Mouse (Mus musculus) lung, embryonic 16.5 days (tissue): Measurements from ENCODE around the gene Cad. TPM values are rescaled to one million over a fixed set of nuclear protein-coding genes. Genes with fewer than 3 reads are reported as not detected.
"Not testable (repeated sequence)": the region's sequence is repeated elsewhere in the genome, so short reads cannot be mapped to it uniquely, and the experiment has no call there.

Source experiments
- ATAC-seq: fragments of 200-750 bp; cut with Nextera tagmentation; 2 replicates; pipeline ENCODE4 v1.8.0; 2017; ENCODE audit warnings: low read depth, mild to moderate bottlenecking, moderate library complexity
- H3K27ac ChIP-seq: fragments of 300-500 bp; sonication (generic); 2 replicates; pipeline ENCODE4 v1.5.1; 2014; ENCODE audit warnings: mild to moderate bottlenecking, control low read depth, low read length
- H3K27me3 ChIP-seq: fragments of 300-500 bp; sonication (generic); 2 replicates; pipeline ENCODE4 v1.6.1; 2014; ENCODE audit warnings: low read depth, low read length, mixed read lengths; ENCODE audit not compliant: control insufficient read depth, insufficient read depth
- H3K36me3 ChIP-seq: fragments of 300-500 bp; sonication (generic); 2 replicates; pipeline ENCODE4 v1.6.1; 2014; ENCODE audit warnings: low read length; ENCODE audit not compliant: control insufficient read depth, insufficient read depth
- H3K4me1 ChIP-seq: fragments of 300-500 bp; sonication (generic); replicated peaks from 2 replicates; pipeline ENCODE4 v1.6.1; 2014; ENCODE audit warnings: low read length, mixed read lengths; ENCODE audit not compliant: control insufficient read depth, insufficient read depth
- H3K4me2 ChIP-seq: fragments of 300-500 bp; sonication (generic); 2 replicates; pipeline ENCODE4 v1.6.1; 2014; ENCODE audit warnings: low read depth, low read length, control low read depth
- H3K4me3 ChIP-seq: fragments of 300-500 bp; sonication (generic); 2 replicates; pipeline ENCODE4 v1.5.1; 2014; ENCODE audit warnings: mild to moderate bottlenecking, low read length, control low read depth
- H3K9ac ChIP-seq: fragments of 300-500 bp; sonication (generic); 2 replicates; pipeline ENCODE4 v1.6.1; 2014; ENCODE audit warnings: low read length, control low read depth
- H3K9me3 ChIP-seq: fragments of 300-500 bp; sonication (generic); 2 replicates; pipeline ENCODE4 v1.6.1; 2016; ENCODE audit warnings: low read length; ENCODE audit not compliant: control insufficient read depth
- WGBS: fragments of 180-500 bp; shearing (Covaris S2); extraction: QIAGEN DNeasy Blood & Tissue Kit; methylation state at CpG from one replicate; pipeline ENCODE4 v1.1.7; 2014; 5-methylcytosine and 5-hydroxymethylcytosine counted together
- polyA plus RNA-seq: library from polyadenylated mRNA; unstranded; fragments of >200 nt; fragmentation: Nextera tagmentation; extraction: Ambion mirVana; gene quantifications from 2 replicates; pipeline ENCODE4 v1.2.1, GENCODE M21; 2015

The Cad gene
- polyA plus RNA-seq, 1 experiment from 2014 or later: 23.7 TPM

- Histone ChIP-seq H3K9ac (peak overlapping the region; percentile 83), H3K4me1 (peaks cover 13% of the 10 kb centered on the region), H3K4me3 (peak overlapping the region; percentile 75), H3K27ac (peak overlapping the region; percentile 34; the same call in 1 of the 2 replicates), H3K4me2 (peak overlapping the region; percentile 98)
- not testable (repeated sequence) for H3K27me3 ChIP-seq, H3K36me3 ChIP-seq, H3K9me3 ChIP-seq, ATAC-seq
- 48% methylated on average over 4 of the region's 4 CpGs for WGBS
Observed at GRCm38 (mm10) chr5:31053728-31054127, 852 bp upstream of the Cad start.

DNA sequence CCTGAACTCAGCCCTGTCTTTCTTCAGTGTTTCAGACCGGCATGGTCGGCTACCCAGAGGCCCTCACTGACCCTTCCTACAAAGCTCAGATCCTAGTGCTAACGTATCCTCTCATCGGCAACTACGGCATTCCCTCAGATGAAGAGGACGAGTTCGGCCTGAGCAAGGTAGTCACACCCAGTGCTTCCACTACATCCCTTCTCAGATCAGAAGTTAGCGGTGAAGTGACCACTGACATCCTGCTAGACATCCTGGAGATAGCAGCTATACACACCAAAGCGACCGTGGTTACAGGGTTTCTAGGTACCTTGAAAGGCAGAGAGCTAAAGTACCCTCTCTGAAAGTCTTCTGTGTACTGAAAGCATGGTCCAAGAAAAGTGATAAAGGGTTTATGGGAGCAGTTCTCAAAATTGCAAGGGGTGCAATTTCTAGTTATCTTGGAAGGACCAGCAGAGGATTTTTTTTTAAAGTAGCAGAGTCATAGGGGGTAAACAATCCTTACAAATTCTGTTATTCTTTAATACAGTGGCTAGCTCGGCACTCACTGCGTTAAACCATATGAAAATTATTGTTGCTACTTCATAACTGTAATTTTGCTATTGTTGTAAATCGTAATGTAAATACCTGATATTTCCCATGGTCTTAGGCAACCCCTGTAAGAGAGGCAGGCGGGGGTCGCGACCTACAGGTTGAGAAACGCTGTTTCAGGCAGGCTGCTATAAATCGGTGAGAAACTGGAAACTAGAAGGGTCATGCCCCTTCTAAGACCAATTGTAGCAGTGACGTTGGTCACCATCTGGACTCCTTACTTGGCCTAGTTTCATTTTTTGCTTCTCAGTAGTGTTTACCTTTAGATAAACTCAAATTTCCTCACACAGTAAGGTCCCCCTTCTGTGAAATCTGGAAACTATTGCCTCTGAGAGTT lies 898 bp downstream of the Cad start:
- Histone ChIP-seq H3K4me1 (peaks cover 11% of the 10 kb centered on the region), H3K9me3 (no peaks in the 10 kb centered on the region), H3K27me3 (no peaks in the 10 kb centered on the region), H3K4me3 (peak overlapping the region; percentile 75), H3K9ac (peak overlapping the region; percentile 83), H3K27ac (peak overlapping the region; percentile 64), H3K4me2 (peak overlapping the region; percentile 98), H3K36me3 (peaks cover 14% of the 10 kb centered on the region)
- WGBS: 14% methylated on average over 19 of the region's 19 CpGs
- peak; percentile 40; the same call in 1 of the 2 replicates for ATAC-seq

- Histone ChIP-seq H3K9me3 (no peaks in the 10 kb centered on the region), H3K9ac (no peak overlapping the region), H3K36me3 (peaks cover 51% of the 10 kb centered on the region), H3K4me1 (no peaks in the 10 kb centered on the region), H3K27me3 (no peaks in the 10 kb centered on the region), H3K4me2 (no peak overlapping the region), H3K4me3 (no peak overlapping the region), H3K27ac (no peak overlapping the region)
- 90% methylated on average over 3 of the region's 3 CpGs for WGBS
- ATAC-seq: no peak
Observed at GRCm38 (mm10) chr5:31069810-31070209, 15.2 kb downstream of the Cad start.

GRCm38 (mm10) chr5:31071059-31071458 lies 16.5 kb downstream of the Cad start:
- Histone ChIP-seq H3K9ac (no peak overlapping the region), H3K4me2 (no peak overlapping the region), H3K4me1 (no peaks in the 10 kb centered on the region), H3K4me3 (no peak overlapping the region), H3K9me3 (no peaks in the 10 kb centered on the region), H3K27ac (no peak overlapping the region), H3K36me3 (peaks cover 56% of the 10 kb centered on the region), H3K27me3 (no peaks in the 10 kb centered on the region)
- 83% methylated on average over 2 of the region's 2 CpGs for WGBS
- ATAC-seq: no peak

GRCm38 (mm10) chr5:31071821-31072220 lies 17.2 kb downstream of the Cad start:
- H3K9me3 ChIP-seq: no peaks in the 10 kb centered on the region
- no peak overlapping the region for H3K27ac ChIP-seq
- no peak overlapping the region for H3K9ac ChIP-seq
- no peak overlapping the region for H3K4me3 ChIP-seq
- no peaks in the 10 kb centered on the region for H3K27me3 ChIP-seq
- H3K4me1 ChIP-seq: no peaks in the 10 kb centered on the region
- no peak for ATAC-seq
- H3K36me3 ChIP-seq: peaks cover 53% of the 10 kb centered on the region
- H3K4me2 ChIP-seq: no peak overlapping the region
- 93% methylated on average over 11 of the region's 11 CpGs for WGBS

DNA sequence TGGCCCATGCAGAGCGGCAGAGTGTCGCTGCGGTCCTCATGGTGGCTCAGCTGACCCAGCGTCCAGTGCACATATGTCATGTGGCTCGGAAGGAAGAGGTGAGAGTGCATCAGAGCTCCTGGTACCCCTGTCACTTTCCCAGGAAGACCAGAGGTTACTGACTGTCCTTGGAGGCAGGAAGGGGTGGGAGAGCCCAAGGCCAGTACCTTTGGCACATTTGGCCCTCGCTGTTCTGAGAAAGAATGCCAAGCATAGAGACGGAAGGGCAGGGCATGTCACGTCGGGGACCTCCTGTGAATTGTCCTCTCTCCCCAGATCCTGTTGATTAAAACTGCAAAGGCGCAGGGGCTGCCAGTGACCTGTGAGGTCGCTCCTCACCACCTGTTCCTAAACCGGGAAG lies 18.6 kb downstream of the Cad start:
- Histone ChIP-seq H3K27ac (no peak overlapping the region), H3K4me2 (no peak overlapping the region), H3K9ac (no peak overlapping the region), H3K36me3 (peaks cover 51% of the 10 kb centered on the region), H3K27me3 (no peaks in the 10 kb centered on the region), H3K4me3 (no peak overlapping the region), H3K9me3 (no peaks in the 10 kb centered on the region), H3K4me1 (no peaks in the 10 kb centered on the region)
- no peak for ATAC-seq
- 86% methylated on average over 12 of the region's 12 CpGs for whole genome bisulfite sequencing

- 82% methylated on average over 13 of the region's 13 CpGs for WGBS
- no peak overlapping the region for H3K4me2 ChIP-seq
- no peak overlapping the region for H3K9ac ChIP-seq
- H3K4me3 ChIP-seq: no peak overlapping the region
- no peak overlapping the region for H3K27ac ChIP-seq
- H3K36me3 ChIP-seq: peaks cover 30% of the 10 kb centered on the region
- H3K9me3 ChIP-seq: no peaks in the 10 kb centered on the region
- ATAC-seq: no peak
- no peaks in the 10 kb centered on the region for H3K27me3 ChIP-seq
- no peaks in the 10 kb centered on the region for H3K4me1 ChIP-seq
Observed at GRCm38 (mm10) chr5:31076346-31076745, 21.8 kb downstream of the Cad start.

DNA sequence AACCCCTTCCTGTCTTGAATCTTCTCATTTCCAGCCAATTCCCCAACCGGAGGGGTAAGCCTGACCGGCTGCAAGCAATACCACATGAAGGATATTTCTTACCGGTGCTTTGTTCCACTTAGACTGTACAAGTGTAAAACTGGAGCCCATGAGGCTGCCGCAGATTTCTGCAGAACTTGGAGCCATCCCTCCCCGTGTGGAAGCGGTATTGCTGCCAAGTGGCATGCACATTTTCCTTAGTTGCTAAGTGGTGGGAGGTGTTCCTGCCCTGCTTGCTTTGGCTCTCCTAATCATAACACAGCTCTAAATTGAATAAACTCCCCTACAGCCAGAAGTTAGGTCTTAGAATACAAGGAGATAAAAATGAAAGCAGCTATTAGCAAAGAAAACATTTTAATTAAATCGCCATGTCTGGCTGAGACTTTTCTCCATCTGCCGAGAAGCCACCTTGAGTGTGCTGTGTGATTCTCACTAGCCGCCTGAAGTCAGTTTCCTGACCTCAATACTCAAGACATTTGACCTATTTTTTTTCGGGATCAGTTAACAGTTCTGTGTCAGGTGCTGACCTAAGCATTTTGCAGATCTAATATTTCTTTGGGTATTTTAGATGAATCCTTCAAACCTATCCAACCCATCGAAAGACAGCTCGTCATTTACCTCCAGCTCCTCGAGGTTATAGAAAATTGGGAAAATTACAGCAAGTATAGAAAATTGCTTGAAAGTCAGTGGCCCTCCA lies 25.6 kb downstream of the Cad start:
- peaks cover 10% of the 10 kb centered on the region for H3K36me3 ChIP-seq
- no peaks in the 10 kb centered on the region for H3K27me3 ChIP-seq
- H3K9me3 ChIP-seq: no peaks in the 10 kb centered on the region
- 62% methylated on average over 13 of the region's 13 CpGs for WGBS
- no peak for ATAC-seq
- H3K4me2 ChIP-seq: no peak overlapping the region
- H3K27ac ChIP-seq: no peak overlapping the region
- H3K4me3 ChIP-seq: no peak overlapping the region
- H3K4me1 ChIP-seq: no peaks in the 10 kb centered on the region; the same call in 1 of the 2 replicates
- H3K9ac ChIP-seq: no peak overlapping the region

DNA sequence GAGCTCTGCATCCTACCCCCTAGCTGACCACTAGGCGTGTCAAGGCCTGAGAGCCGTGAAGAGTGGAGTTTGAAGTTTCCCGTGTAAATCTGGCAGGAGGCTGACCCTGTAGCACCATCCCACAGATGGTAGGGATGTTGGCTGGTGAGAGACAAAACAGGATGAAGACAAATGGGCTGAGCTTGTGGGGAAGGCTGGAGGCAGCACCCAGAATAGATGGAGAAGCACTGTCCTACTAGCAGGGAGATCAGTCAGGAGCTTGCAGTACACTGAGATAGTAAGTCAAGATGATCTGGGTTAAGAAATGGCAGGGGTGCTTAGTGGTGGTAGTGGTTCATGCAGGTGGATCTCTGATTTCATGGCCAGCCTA lies 26.2 kb downstream of the Cad start:
- Histone ChIP-seq H3K36me3 (peaks cover 9% of the 10 kb centered on the region), H3K4me3 (no peak overlapping the region), H3K27ac (no peak overlapping the region), H3K4me1 (no peaks in the 10 kb centered on the region; the same call in 1 of the 2 replicates), H3K9ac (no peak overlapping the region), H3K9me3 (no peaks in the 10 kb centered on the region), H3K4me2 (no peak overlapping the region), H3K27me3 (no peaks in the 10 kb centered on the region)
- 47% methylated on average over 3 of the region's 3 CpGs for WGBS
- no peak for ATAC-seq
